Mouse (Mus musculus) midbrain, embryonic 14.5 days (tissue): ENCODE results near the gene Slc10a1. TPM values are rescaled to one million over a fixed set of nuclear protein-coding genes. Genes with fewer than 3 reads are reported as not detected.
"Not testable (repeated sequence)": the region's sequence is repeated elsewhere in the genome, so short reads cannot be mapped to it uniquely, and the experiment has no call there.

ENCODE experiments used
- ATAC-seq: fragments of 200-750 bp; cut with Nextera tagmentation; 2 replicates; pipeline ENCODE4 v1.8.0; 2017; ENCODE audit warnings: moderate number of reproducible peaks, moderate library complexity; ENCODE audit not compliant: low FRiP score, low TSS enrichment
- DNase-seq: peaks from one replicate; pipeline ENCODE4 v3.0.0-alpha.2; 2015
- H3K27ac ChIP-seq: fragments of 300-500 bp; sonication (generic); replicated peaks from 2 replicates; pipeline ENCODE4 v1.5.1; 2014; ENCODE audit warnings: mild to moderate bottlenecking, low read depth, low read length, moderate library complexity
- H3K27me3 ChIP-seq: fragments of 300-500 bp; sonication (generic); 2 replicates; pipeline ENCODE4 v1.6.1; 2014; ENCODE audit warnings: low read length, control low read depth, mixed read lengths; ENCODE audit not compliant: control insufficient read depth, insufficient read depth
- H3K36me3 ChIP-seq: fragments of 300-500 bp; sonication (generic); 2 replicates; pipeline ENCODE4 v1.6.1; 2014; ENCODE audit warnings: low read length, control low read depth; ENCODE audit not compliant: control insufficient read depth, insufficient read depth
- H3K4me1 ChIP-seq: fragments of 300-500 bp; sonication (generic); 2 replicates; pipeline ENCODE4 v1.6.1; 2014; ENCODE audit warnings: mild to moderate bottlenecking, antibody characterized with exemption, low read length, control low read depth; ENCODE audit not compliant: control insufficient read depth, insufficient read depth
- H3K4me2 ChIP-seq: fragments of 300-500 bp; sonication (generic); 2 replicates; pipeline ENCODE4 v1.6.1; 2014; ENCODE audit warnings: mild to moderate bottlenecking, low read length, moderate library complexity
- H3K4me3 ChIP-seq: fragments of 300-500 bp; sonication (generic); replicated peaks from 2 replicates; pipeline ENCODE4 v1.5.1; 2014; ENCODE audit warnings: low read depth, low read length
- H3K9ac ChIP-seq: fragments of 300-500 bp; sonication (generic); replicated peaks from 2 replicates; pipeline ENCODE4 v1.6.1; 2014; ENCODE audit warnings: mild to moderate bottlenecking, low read length, moderate library complexity
- H3K9me3 ChIP-seq: fragments of 300-500 bp; sonication (generic); 2 replicates; pipeline ENCODE4 v1.6.1; 2016; ENCODE audit warnings: low read length, control low read depth, mixed read lengths; ENCODE audit not compliant: control insufficient read depth
- WGBS: fragments of 180-500 bp; shearing (Covaris S2); extraction: QIAGEN DNeasy Blood & Tissue Kit; methylation state at CpG from one replicate; pipeline ENCODE4 v1.1.7; 2014; 5-methylcytosine and 5-hydroxymethylcytosine counted together
- polyA plus RNA-seq: library from polyadenylated mRNA; unstranded; fragments of >200 nt; fragmentation: Nextera tagmentation; extraction: Ambion mirVana; gene quantifications from 2 replicates; pipeline ENCODE4 v1.2.1, GENCODE M21; 2014

The Slc10a1 gene
- polyA plus RNA-seq, 1 experiment from 2014 or later, result 0.50 TPM

GRCm38 (mm10) chr12:80956039-80956438 is 12.5 kb downstream of the Slc10a1 start:
- no peak for ATAC-seq
- Histone ChIP-seq H3K4me1 (no peaks in the 10 kb centered on the region), H3K4me3 (no peak overlapping the region), H3K9ac (no peak overlapping the region), H3K27ac (no peak overlapping the region), H3K36me3 (peaks cover 63% of the 10 kb centered on the region), H3K9me3 (no peaks in the 10 kb centered on the region), H3K27me3 (no peaks in the 10 kb centered on the region), H3K4me2 (no peak overlapping the region)
- 89% methylated on average over 3 of the region's 3 CpGs for WGBS
- no peak for DNase-seq

GRCm38 (mm10) chr12:80952526-80952925 is 16.0 kb downstream of the Slc10a1 start:
- Histone ChIP-seq H3K27me3 (no peaks in the 10 kb centered on the region), H3K4me3 (no peak overlapping the region), H3K4me1 (no peaks in the 10 kb centered on the region), H3K36me3 (peaks cover 84% of the 10 kb centered on the region), H3K4me2 (no peak overlapping the region), H3K9ac (no peak overlapping the region), H3K27ac (no peak overlapping the region), H3K9me3 (no peaks in the 10 kb centered on the region)
- no peak for ATAC-seq
- 98% methylated on average over 1 of the region's 1 CpGs for WGBS
- DNase-seq, result no peak

GRCm38 (mm10) chr12:80951640-80952219 is 16.8 kb downstream of the Slc10a1 start:
- no peak overlapping the region for H3K9ac ChIP-seq
- H3K4me3 ChIP-seq, result no peak overlapping the region
- peaks cover 82% of the 10 kb centered on the region for H3K36me3 ChIP-seq
- ATAC-seq, result no peak
- no peak overlapping the region for H3K4me2 ChIP-seq
- H3K4me1 ChIP-seq, result peaks cover under 1% of the 10 kb centered on the region
- WGBS, result 94% methylated on average over 3 of the region's 3 CpGs
- DNase-seq, result no peak
- no peaks in the 10 kb centered on the region for H3K27me3 ChIP-seq
- no peak overlapping the region for H3K27ac ChIP-seq
- H3K9me3 ChIP-seq, result no peaks in the 10 kb centered on the region

- H3K9me3 ChIP-seq, H3K4me1 ChIP-seq, H3K27me3 ChIP-seq, H3K9ac ChIP-seq, H3K27ac ChIP-seq, ATAC-seq, H3K4me3 ChIP-seq, DNase-seq, H3K4me2 ChIP-seq: not testable (repeated sequence)
- H3K36me3 ChIP-seq, result peaks cover 63% of the 10 kb centered on the region
- 95% methylated on average over 14 of the region's 16 CpGs for WGBS
Measured at GRCm38 (mm10) chr12:80949603-80950002, 18.9 kb downstream of the Slc10a1 start.

- Histone ChIP-seq H3K4me1 (peaks cover 4% of the 10 kb centered on the region), H3K27ac (no peak overlapping the region), H3K9ac (no peak overlapping the region), H3K9me3 (no peaks in the 10 kb centered on the region), H3K27me3 (no peaks in the 10 kb centered on the region), H3K4me2 (no peak overlapping the region), H3K4me3 (no peak overlapping the region), H3K36me3 (peaks cover 50% of the 10 kb centered on the region)
- ATAC-seq (no peak), DNase-seq (no peak)
- 96% methylated on average over 18 of the region's 18 CpGs for WGBS
Measured at GRCm38 (mm10) chr12:80948202-80948601, 20.3 kb downstream of the Slc10a1 start.

GRCm38 (mm10) chr12:80945996-80946355 is 22.5 kb downstream of the Slc10a1 start:
- Histone ChIP-seq H3K27ac (peak overlapping the region; percentile 94), H3K27me3 (no peaks in the 10 kb centered on the region), H3K4me3 (peak overlapping the region; percentile 96), H3K4me2 (peak overlapping the region; percentile 62), H3K9me3 (no peaks in the 10 kb centered on the region), H3K4me1 (peaks cover 4% of the 10 kb centered on the region), H3K9ac (peak overlapping the region; percentile 90), H3K36me3 (peaks cover 31% of the 10 kb centered on the region)
- WGBS, result under 1% methylated on average over 45 of the region's 47 CpGs
- ATAC-seq (peak; percentile 98), DNase-seq (peak; percentile 99)

GRCm38 (mm10) chr12:80945334-80945995 is 23.0 kb downstream of the Slc10a1 start, which contains the start of gene Srsf5:
Gene Srsf5 (plus strand): TSS chr12:80945504.
- H3K27ac ChIP-seq, result peak within 1 kb of the TSS; percentile 94
- peak within 1 kb of the TSS; percentile 96 for H3K4me3 ChIP-seq
- peak within 1 kb of the TSS; percentile 90 for H3K9ac ChIP-seq
- H3K27me3 ChIP-seq, result no peaks in the 10 kb centered on the region
- H3K9me3 ChIP-seq, result no peaks in the 10 kb centered on the region
- H3K4me2 ChIP-seq, result peak within 1 kb of the TSS; percentile 62
- ATAC-seq (peak; percentile 93), DNase-seq (peak; percentile 99)
- peaks cover 26% of the 10 kb centered on the region for H3K36me3 ChIP-seq
- H3K4me1 ChIP-seq, result peaks cover 4% of the 10 kb centered on the region
- WGBS, result under 1% methylated on average over 56 of the region's 57 CpGs

GRCm38 (mm10) chr12:80944963-80945333 is 23.6 kb downstream of the Slc10a1 start:
- H3K27me3 ChIP-seq, DNase-seq, H3K4me1 ChIP-seq, H3K9me3 ChIP-seq: not testable (repeated sequence)
- WGBS, result under 1% methylated on average over 9 of the region's 9 CpGs
- ATAC-seq, result peak; percentile 18; the same call in 1 of the 2 replicates
- peaks cover 25% of the 10 kb centered on the region for H3K36me3 ChIP-seq
- peak overlapping the region; percentile 96 for H3K4me3 ChIP-seq
- peak overlapping the region; percentile 90; the same call in 1 of the 2 replicates for H3K9ac ChIP-seq
- H3K27ac ChIP-seq, result peak overlapping the region; percentile 94; the same call in 1 of the 2 replicates
- peak overlapping the region; percentile 42 for H3K4me2 ChIP-seq

- no peaks in the 10 kb centered on the region for H3K9me3 ChIP-seq
- no peaks in the 10 kb centered on the region for H3K27me3 ChIP-seq
- no peak overlapping the region for H3K9ac ChIP-seq
- peaks cover 4% of the 10 kb centered on the region for H3K4me1 ChIP-seq
- ATAC-seq, result no peak
- 97% methylated on average over 4 of the region's 4 CpGs for WGBS
- no peak overlapping the region for H3K27ac ChIP-seq
- no peak for DNase-seq
- no peak overlapping the region for H3K4me3 ChIP-seq
- H3K4me2 ChIP-seq, result peak overlapping the region; percentile 42; the same call in 1 of the 2 replicates
- peaks cover 20% of the 10 kb centered on the region for H3K36me3 ChIP-seq
Measured at GRCm38 (mm10) chr12:80944204-80944603, 24.3 kb downstream of the Slc10a1 start.
